Mouse (Mus musculus) olfactory bulb, adult 2 months (tissue): ENCODE measurements around the gene Cap2. TPM values are rescaled to one million over a fixed set of nuclear protein-coding genes. Genes with fewer than 3 reads are reported as not detected.

Experiments
- H3K27ac ChIP-seq: fragments of 200-500 bp; 2 replicates; pipeline ENCODE4 v1.5.1; 2012; ENCODE audit warnings: low read depth, low read length; ENCODE audit not compliant: insufficient read depth
- H3K4me1 ChIP-seq: fragments of 200-500 bp; 2 replicates; pipeline ENCODE4 v1.6.1; 2012; ENCODE audit warnings: low read length; ENCODE audit not compliant: control insufficient read depth, insufficient read depth
- H3K4me3 ChIP-seq: fragments of 200-500 bp; 2 replicates; pipeline ENCODE4 v1.5.1; 2012; ENCODE audit warnings: mild to moderate bottlenecking, low read depth, low read length, moderate library complexity; ENCODE audit not compliant: insufficient read depth
- CTCF ChIP-seq: fragments of 200-500 bp; IDR thresholded peaks from 2 replicates; pipeline ENCODE4 v1.5.1; 2012; ENCODE audit warnings: low read depth, mild to moderate bottlenecking, low read length, moderate library complexity; ENCODE audit not compliant: insufficient read depth
- POLR2A ChIP-seq: fragments of 200-500 bp; IDR thresholded peaks from 2 replicates; pipeline ENCODE4 v1.6.1; 2012; ENCODE audit warnings: mild to moderate bottlenecking, low read depth, low read length, moderate library complexity; ENCODE audit not compliant: insufficient read depth
- WGBS: fragments of 180-500 bp; shearing (Covaris S2); methylation state at CpG from one replicate; pipeline ENCODE4 v1.1.7; 2018; 5-methylcytosine and 5-hydroxymethylcytosine counted together
- polyA plus RNA-seq: library from polyadenylated mRNA; stranded (reverse); fragments of >200 nt; gene quantifications from 2 replicates; pipeline ENCODE4 v1.2.4, GENCODE M21; 2012; ENCODE audit warnings: low replicate concordance; ENCODE audit not compliant: missing spikeins, insufficient read depth, insufficient read length

Gene Cap2
- not detected in 2 replicates for polyA plus RNA-seq

GRCm38 (mm10) chr13:46501800-46502389 is at the start of gene Cap2:
Gene Cap2, plus strand, starts transcription at chr13:46501848.
- TF ChIP-seq CTCF (no peak), POLR2A (no peak)
- WGBS, result under 1% methylated on average over 39 of the region's 42 CpGs
- H3K4me1 ChIP-seq, result peaks cover 8% of the 10 kb centered on the region; the same call in 1 of the 2 replicates
- peak within 1 kb of the TSS; percentile 82 for H3K4me3 ChIP-seq
- peak within 1 kb of the TSS; percentile 64; the same call in 1 of the 2 replicates for H3K27ac ChIP-seq

GRCm38 (mm10) chr13:46459546-46459945 is 42.1 kb upstream of the Cap2 start:
- Histone ChIP-seq H3K4me3 (no peak overlapping the region), H3K27ac (no peak overlapping the region), H3K4me1 (no peaks in the 10 kb centered on the region)
- 69% methylated on average over 10 of the region's 10 CpGs for whole genome bisulfite sequencing
- no peak for TF ChIP-seq POLR2A
- TF ChIP-seq CTCF, result no peak

GRCm38 (mm10) chr13:46462280-46462679 is 39.4 kb upstream of the Cap2 start:
- TF ChIP-seq CTCF, result no peak
- TF ChIP-seq POLR2A, result no peak
- no peak overlapping the region for H3K27ac ChIP-seq
- no peak overlapping the region for H3K4me3 ChIP-seq
- H3K4me1 ChIP-seq, result no peaks in the 10 kb centered on the region
- WGBS, result 96% methylated on average over 4 of the region's 4 CpGs

GRCm38 (mm10) chr13:46463764-46464163 is 37.9 kb upstream of the Cap2 start:
- WGBS, result 75% methylated on average over 3 of the region's 3 CpGs
- no peak overlapping the region for H3K27ac ChIP-seq
- peaks cover 3% of the 10 kb centered on the region; the same call in 1 of the 2 replicates for H3K4me1 ChIP-seq
- no peak overlapping the region for H3K4me3 ChIP-seq
- TF ChIP-seq POLR2A, result no peak
- no peak for TF ChIP-seq CTCF

- TF ChIP-seq CTCF, result no peak
- TF ChIP-seq POLR2A, result no peak
- no peak overlapping the region for H3K27ac ChIP-seq
- 58% methylated on average over 8 of the region's 8 CpGs for WGBS
- peaks cover 3% of the 10 kb centered on the region; the same call in 1 of the 2 replicates for H3K4me1 ChIP-seq
- no peak overlapping the region for H3K4me3 ChIP-seq
These were observed 33.4 kb upstream of the Cap2 start for GRCm38 (mm10) chr13:46468251-46468650.

GRCm38 (mm10) chr13:46469536-46469935 is 32.1 kb upstream of the Cap2 start:
- Histone ChIP-seq H3K27ac (no peak overlapping the region), H3K4me1 (peaks cover 3% of the 10 kb centered on the region; the same call in 1 of the 2 replicates), H3K4me3 (no peak overlapping the region)
- 99% methylated on average over 2 of the region's 2 CpGs for WGBS
- TF ChIP-seq CTCF (no peak), POLR2A (no peak)

GRCm38 (mm10) chr13:46481271-46481670 is 20.4 kb upstream of the Cap2 start:
- Histone ChIP-seq H3K4me3 (no peak overlapping the region), H3K4me1 (no peaks in the 10 kb centered on the region), H3K27ac (no peak overlapping the region)
- TF ChIP-seq CTCF, result no peak
- no peak for TF ChIP-seq POLR2A
- 87% methylated on average over 3 of the region's 3 CpGs for WGBS

GRCm38 (mm10) chr13:46485605-46486004 is 16.0 kb upstream of the Cap2 start:
- TF ChIP-seq POLR2A, result no peak
- TF ChIP-seq CTCF, result no peak
- H3K4me1 ChIP-seq, result no peaks in the 10 kb centered on the region; the same call in 1 of the 2 replicates
- no peak overlapping the region for H3K27ac ChIP-seq
- no peak overlapping the region for H3K4me3 ChIP-seq
- 74% methylated on average over 3 of the region's 3 CpGs for WGBS

GRCm38 (mm10) chr13:46488166-46488565 is 13.5 kb upstream of the Cap2 start:
- Histone ChIP-seq H3K4me3 (no peak overlapping the region), H3K4me1 (no peaks in the 10 kb centered on the region; the same call in 1 of the 2 replicates), H3K27ac (no peak overlapping the region)
- TF ChIP-seq POLR2A, result no peak
- no peak for TF ChIP-seq CTCF
- WGBS, result 52% methylated on average over 4 of the region's 4 CpGs

GRCm38 (mm10) chr13:46490644-46491043 is 11.0 kb upstream of the Cap2 start:
- Histone ChIP-seq H3K4me1 (no peaks in the 10 kb centered on the region; the same call in 1 of the 2 replicates), H3K27ac (no peak overlapping the region), H3K4me3 (no peak overlapping the region)
- 45% methylated on average over 4 of the region's 4 CpGs for WGBS
- TF ChIP-seq POLR2A, result no peak
- no peak for TF ChIP-seq CTCF
